Mouse (Mus musculus): Measurements from ENCODE around the gene Rpl32.

DNA sequence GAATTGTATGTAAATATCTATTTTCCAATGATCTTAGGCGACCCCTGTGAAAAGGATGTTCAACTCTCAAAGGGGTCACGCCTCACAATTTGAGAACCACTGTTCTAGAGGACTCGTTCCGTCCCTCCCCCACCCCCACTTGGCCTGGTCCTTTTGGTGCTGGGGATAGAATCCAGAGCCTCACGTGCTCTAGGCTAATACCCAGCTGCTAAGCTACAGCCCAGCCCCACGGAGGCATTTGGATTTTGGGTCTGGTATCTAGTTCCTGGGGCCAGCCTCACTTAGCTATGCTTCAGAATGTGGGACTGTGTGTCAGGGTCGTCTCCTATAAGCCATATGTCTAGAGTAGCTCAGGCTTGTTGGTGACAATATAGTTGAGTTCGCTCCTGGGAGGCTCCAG is 3.1 kb upstream of the Rpl32 start:
- no peak for TF ChIP-seq CTCF (IDR thresholded peaks at IDR 0.05; ENCODE audit: control insufficient read depth, insufficient read depth, low read length)
- TF ChIP-seq POLR2A (IDR thresholded peaks at IDR 0.05; ENCODE audit: borderline replicate concordance, control insufficient read depth, low read depth, low read length): no peak

All from bone marrow, adult 2 months (tissue).